Mouse (Mus musculus): ENCODE measurements around the gene Pou2f2. TPM values are rescaled to one million over a fixed set of nuclear protein-coding genes. Genes with fewer than 3 reads are reported as not detected.
A peak's percentile ranks its signal among the peaks of the same experiment; 100 is the strongest.

The Pou2f2 gene
- polyA plus RNA-seq (2015; fragmentation: Nextera tagmentation; extraction: Ambion mirVana), result 56.2 and 62.0 TPM in 2 replicates

- WGBS, result under 1% methylated on average over 43 of the region's 56 CpGs
- H3K36me3 ChIP-seq, result no peaks in the 10 kb centered on the region
- H3K27me3 ChIP-seq, result peaks cover 46% of the 10 kb centered on the region
- peaks cover 61% of the 10 kb centered on the region for H3K4me1 ChIP-seq (replicated peaks)
- no peaks in the 10 kb centered on the region for H3K9me3 ChIP-seq
- peak; percentile 94 for ATAC-seq
- peak within 1 kb of the TSS; percentile 83 for H3K4me2 ChIP-seq (replicated peaks)
- H3K27ac ChIP-seq, result peak within 1 kb of the TSS; percentile 99
- H3K9ac ChIP-seq (replicated peaks), result peak within 1 kb of the TSS; percentile 97
- peak within 1 kb of the TSS; percentile 72 for H3K4me3 ChIP-seq (replicated peaks)
Observed at GRCm38 (mm10) chr7:25179606-25180161, at the start of gene Pou2f2. Gene Pou2f2, minus strand, starts transcription at chr7:25179726.

GRCm38 (mm10) chr7:25227523-25228300, 48.2 kb upstream of the Pou2f2 start:
- Histone ChIP-seq H3K27ac (no peak overlapping the region), H3K4me2 (replicated peaks) (no peak overlapping the region), H3K27me3 (no peaks in the 10 kb centered on the region), H3K36me3 (peaks cover 95% of the 10 kb centered on the region), H3K9ac (replicated peaks) (no peak overlapping the region), H3K4me3 (replicated peaks) (no peak overlapping the region), H3K4me1 (replicated peaks) (peaks cover 3% of the 10 kb centered on the region), H3K9me3 (no peaks in the 10 kb centered on the region)
- 100% methylated on average over 1 of the region's 1 CpGs for WGBS
- ATAC-seq, result no peak

GRCm38 (mm10) chr7:25222275-25222967, 42.9 kb upstream of the Pou2f2 start:
- no peak for ATAC-seq
- H3K4me3 ChIP-seq (replicated peaks), result peak overlapping the region; percentile 64
- 86% methylated on average over 10 of the region's 10 CpGs for WGBS

GRCm38 (mm10) chr7:25221102-25221883, 41.8 kb upstream of the Pou2f2 start, which contains the start of gene Zfp526:
Gene Zfp526, plus strand, starts transcription at chr7:25221425.
- peak; percentile 97 for ATAC-seq
- Histone ChIP-seq H3K27me3 (no peaks in the 10 kb centered on the region), H3K4me2 (replicated peaks) (peak within 1 kb of the TSS; percentile 88), H3K4me3 (replicated peaks) (peak within 1 kb of the TSS; percentile 64), H3K27ac (peak within 1 kb of the TSS; percentile 87), H3K9me3 (no peaks in the 10 kb centered on the region), H3K9ac (replicated peaks) (peak within 1 kb of the TSS; percentile 76), H3K4me1 (replicated peaks) (peaks cover 45% of the 10 kb centered on the region), H3K36me3 (peaks cover 38% of the 10 kb centered on the region)
- WGBS, result under 1% methylated on average over 44 of the region's 45 CpGs

More at GRCm38 (mm10) chr7:25222275-25222967, 42.9 kb upstream of the Pou2f2 start:
- Histone ChIP-seq H3K9me3 (no peaks in the 10 kb centered on the region), H3K27ac (no peak overlapping the region), H3K4me2 (replicated peaks) (peak overlapping the region; percentile 88), H3K36me3 (peaks cover 45% of the 10 kb centered on the region), H3K27me3 (no peaks in the 10 kb centered on the region), H3K9ac (replicated peaks) (peak overlapping the region; percentile 76), H3K4me1 (replicated peaks) (peaks cover 45% of the 10 kb centered on the region)

GRCm38 (mm10) chr7:25220457-25221101, 41.1 kb upstream of the Pou2f2 start, which contains the start of gene Dedd2:
Gene Dedd2, minus strand, starts transcription at chr7:25220615.
- Histone ChIP-seq H3K27ac (peak within 1 kb of the TSS; percentile 87), H3K27me3 (no peaks in the 10 kb centered on the region), H3K9ac (replicated peaks) (peak within 1 kb of the TSS; percentile 76), H3K4me1 (replicated peaks) (peaks cover 45% of the 10 kb centered on the region), H3K9me3 (no peaks in the 10 kb centered on the region), H3K4me3 (replicated peaks) (peak within 1 kb of the TSS; percentile 64), H3K4me2 (replicated peaks) (peak within 1 kb of the TSS; percentile 88), H3K36me3 (peaks cover 32% of the 10 kb centered on the region)
- ATAC-seq, result peak; percentile 4
- WGBS, result 7% methylated on average over 20 of the region's 20 CpGs

- peak; percentile 59 for ATAC-seq
- 5% methylated on average over 31 of the region's 31 CpGs for WGBS
Observed at GRCm38 (mm10) chr7:25219756-25220456, 40.4 kb upstream of the Pou2f2 start.

GRCm38 (mm10) chr7:25219416-25219750, 39.9 kb upstream of the Pou2f2 start:
- no peaks in the 10 kb centered on the region for H3K9me3 ChIP-seq
- H3K9ac ChIP-seq (replicated peaks), result peak overlapping the region; percentile 73
- peaks cover 29% of the 10 kb centered on the region for H3K36me3 ChIP-seq
- no peaks in the 10 kb centered on the region for H3K27me3 ChIP-seq
- ATAC-seq, result peak; percentile 35
- H3K27ac ChIP-seq, result peak overlapping the region; percentile 74; the same call in 1 of the 2 replicates
- 0% methylated on average over 16 of the region's 16 CpGs for WGBS
- peak overlapping the region; percentile 88 for H3K4me2 ChIP-seq (replicated peaks)
- H3K4me1 ChIP-seq (replicated peaks), result peaks cover 45% of the 10 kb centered on the region
- H3K4me3 ChIP-seq (replicated peaks), result peak overlapping the region; percentile 64

More at GRCm38 (mm10) chr7:25219756-25220456, 40.4 kb upstream of the Pou2f2 start:
- Histone ChIP-seq H3K27me3 (no peaks in the 10 kb centered on the region), H3K27ac (peak overlapping the region; percentile 74), H3K9me3 (no peaks in the 10 kb centered on the region), H3K36me3 (peaks cover 32% of the 10 kb centered on the region), H3K9ac (replicated peaks) (peak overlapping the region; percentile 73; the same call in 1 of the 2 replicates), H3K4me2 (replicated peaks) (peak overlapping the region; percentile 88), H3K4me1 (replicated peaks) (peaks cover 45% of the 10 kb centered on the region), H3K4me3 (replicated peaks) (peak overlapping the region; percentile 64)

GRCm38 (mm10) chr7:25218705-25219415, 39.3 kb upstream of the Pou2f2 start:
- ATAC-seq, result peak; percentile 15
- H3K27ac ChIP-seq, result peak overlapping the region; percentile 74

GRCm38 (mm10) chr7:25217653-25218395, 38.3 kb upstream of the Pou2f2 start:
- Histone ChIP-seq H3K4me3 (replicated peaks) (peak overlapping the region; percentile 64; the same call in 1 of the 2 replicates), H3K27me3 (no peaks in the 10 kb centered on the region), H3K27ac (no peak overlapping the region), H3K9ac (replicated peaks) (no peak overlapping the region), H3K9me3 (no peaks in the 10 kb centered on the region), H3K4me1 (replicated peaks) (peaks cover 43% of the 10 kb centered on the region), H3K4me2 (replicated peaks) (peak overlapping the region; percentile 88), H3K36me3 (peaks cover 24% of the 10 kb centered on the region)
- no peak for ATAC-seq
- 75% methylated on average over 12 of the region's 12 CpGs for WGBS

More at GRCm38 (mm10) chr7:25218705-25219415, 39.3 kb upstream of the Pou2f2 start:
- peaks cover 45% of the 10 kb centered on the region for H3K4me1 ChIP-seq (replicated peaks)
- peak overlapping the region; percentile 73 for H3K9ac ChIP-seq (replicated peaks)
- H3K4me3 ChIP-seq (replicated peaks), result peak overlapping the region; percentile 64
- H3K36me3 ChIP-seq, result peaks cover 27% of the 10 kb centered on the region
- no peaks in the 10 kb centered on the region for H3K27me3 ChIP-seq
- no peaks in the 10 kb centered on the region for H3K9me3 ChIP-seq
- WGBS, result under 1% methylated on average over 53 of the region's 53 CpGs
- H3K4me2 ChIP-seq (replicated peaks), result peak overlapping the region; percentile 88
